Mouse (Mus musculus) naive thymus-derived CD4-positive, alpha-beta T cell, adult 2 months (primary cell): ENCODE results near the gene Lrrc7.

Experiments used
- DNase-seq: peaks from one replicate; pipeline ENCODE4 v3.0.0-alpha.2; 2011; ENCODE audit warnings: low read depth

Gene Lrrc7

GRCm38 (mm10) chr3:158561987-158562360, at the start of gene Lrrc7:
TSS of gene Lrrc7 (minus strand) at chr3:158562221.
- no peak for DNase-seq

GRCm38 (mm10) chr3:158607065-158607464, 45.0 kb upstream of the Lrrc7 start:
- no peak for DNase-seq

- no peak for DNase-seq
Measured at GRCm38 (mm10) chr3:158605274-158605673, 43.3 kb upstream of the Lrrc7 start.

- no peak for DNase-seq
Measured at GRCm38 (mm10) chr3:158561256-158561986, 600 bp downstream of the Lrrc7 start.

GRCm38 (mm10) chr3:158560891-158561255, 1.1 kb downstream of the Lrrc7 start:
- DNase-seq, result no peak

- DNase-seq, result no peak
Measured at GRCm38 (mm10) chr3:158559691-158560650, 2.0 kb downstream of the Lrrc7 start.

GRCm38 (mm10) chr3:158559131-158559658, 2.8 kb downstream of the Lrrc7 start:
- no peak for DNase-seq

- no peak for DNase-seq
Measured at GRCm38 (mm10) chr3:158558631-158559030, 3.4 kb downstream of the Lrrc7 start.

GRCm38 (mm10) chr3:158554280-158554679, 7.7 kb downstream of the Lrrc7 start:
- no peak for DNase-seq

GRCm38 (mm10) chr3:158552105-158552504, 9.9 kb downstream of the Lrrc7 start:
- DNase-seq, result no peak

- DNase-seq, result no peak
Measured at GRCm38 (mm10) chr3:158543481-158543880, 18.5 kb downstream of the Lrrc7 start.

- DNase-seq, result no peak
Measured at GRCm38 (mm10) chr3:158532859-158533258, 29.2 kb downstream of the Lrrc7 start.

GRCm38 (mm10) chr3:158528471-158528870, 33.5 kb downstream of the Lrrc7 start:
- DNase-seq, result no peak

- DNase-seq, result no peak
Measured at GRCm38 (mm10) chr3:158493730-158494129, 68.3 kb downstream of the Lrrc7 start.

- DNase-seq, result no peak
Measured at GRCm38 (mm10) chr3:158479677-158480076, 82.3 kb downstream of the Lrrc7 start.

- DNase-seq, result no peak
Measured at GRCm38 (mm10) chr3:158400600-158400999, 161.4 kb downstream of the Lrrc7 start.

- DNase-seq, result no peak
Measured at GRCm38 (mm10) chr3:158391534-158391933, 170.5 kb downstream of the Lrrc7 start.

- no peak for DNase-seq
Measured at GRCm38 (mm10) chr3:158388076-158388454, 174.0 kb downstream of the Lrrc7 start.

GRCm38 (mm10) chr3:158387413-158388075, 174.5 kb downstream of the Lrrc7 start:
- no peak for DNase-seq

GRCm38 (mm10) chr3:158386848-158387247, 175.2 kb downstream of the Lrrc7 start:
- DNase-seq, result no peak

- no peak for DNase-seq
Measured at GRCm38 (mm10) chr3:158375885-158376284, 186.1 kb downstream of the Lrrc7 start.

- DNase-seq, result no peak
Measured at GRCm38 (mm10) chr3:158369169-158369568, 192.9 kb downstream of the Lrrc7 start.
